Mouse (Mus musculus): ENCODE results near the gene Vmn1r34. TPM values are rescaled to one million over a fixed set of nuclear protein-coding genes. Genes with fewer than 3 reads are reported as not detected.
"Not testable (repeated sequence)": the region's sequence is repeated elsewhere in the genome, so short reads cannot be mapped to it uniquely, and the experiment has no call there.

The Vmn1r34 gene
- not detected in 2 replicates for polyA plus RNA-seq (2016; fragmentation: Nextera tagmentation; extraction: Ambion mirVana)

DNA sequence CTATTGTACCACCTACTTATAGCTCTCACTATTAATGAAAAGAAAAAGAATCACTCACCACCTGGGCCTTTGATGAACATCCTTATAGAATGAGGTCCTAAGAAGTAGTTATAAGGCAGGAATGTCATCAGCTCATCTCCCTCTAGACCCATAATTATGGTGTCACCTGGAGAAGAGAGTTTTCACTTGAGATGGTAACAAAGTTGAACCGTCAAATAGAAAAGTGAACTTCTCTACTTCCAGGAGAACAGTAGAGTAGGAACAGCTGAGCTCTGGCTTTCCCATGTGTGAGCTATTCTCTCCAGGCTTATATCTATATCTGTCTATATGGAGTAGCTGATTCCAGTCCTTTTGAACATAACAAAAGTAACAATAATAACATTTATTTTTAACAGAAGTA is at the start of gene Vmn1r34:
TSS of gene Vmn1r34 (minus strand) at position 101 of the 400 bp plus-strand sequence.
- H3K27ac ChIP-seq, result no peak within 1 kb of the TSS
- H3K4me1 ChIP-seq, result no peaks in the 10 kb centered on the region
- H3K9me3 ChIP-seq (replicated peaks), result no peaks in the 10 kb centered on the region
- H3K36me3 ChIP-seq, result no peaks in the 10 kb centered on the region
- no peak within 1 kb of the TSS for H3K9ac ChIP-seq
- ATAC-seq, result no peak
- H3K4me2 ChIP-seq, result no peak within 1 kb of the TSS
- H3K4me3 ChIP-seq, result no peak within 1 kb of the TSS
- 83% methylated on average over 1 of the region's 1 CpGs for WGBS (ENCODE audit: insufficient replicate concordance)
- H3K27me3 ChIP-seq (replicated peaks), result no peaks in the 10 kb centered on the region

DNA sequence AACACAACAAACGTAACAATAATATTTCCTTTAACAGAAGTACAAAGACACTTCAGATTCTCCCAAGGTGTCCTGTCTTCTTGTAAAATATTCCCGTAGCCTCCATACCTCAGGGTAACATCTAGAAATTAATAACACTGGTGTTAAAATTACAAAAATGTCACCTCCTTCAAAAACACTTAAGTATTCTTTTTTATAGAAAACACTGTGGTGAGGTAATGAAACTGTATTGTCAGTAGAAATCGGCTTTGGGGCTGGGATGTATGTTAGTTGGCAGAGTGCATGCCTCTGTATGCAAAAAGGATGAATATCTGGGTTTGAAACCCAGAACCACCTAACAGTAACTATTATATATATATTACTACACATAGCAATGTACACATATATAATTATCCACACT is 42.1 kb upstream of the Vmn1r34 start, which contains the start of gene Vmn1r35:
TSS of gene Vmn1r35 (minus strand) at position 101 of the 400 bp plus-strand sequence.
- Histone ChIP-seq H3K4me2 (no peak within 1 kb of the TSS), H3K27me3 (replicated peaks) (no peaks in the 10 kb centered on the region), H3K9me3 (replicated peaks) (no peaks in the 10 kb centered on the region), H3K4me1 (no peaks in the 10 kb centered on the region), H3K27ac (no peak within 1 kb of the TSS), H3K4me3 (no peak within 1 kb of the TSS), H3K9ac (no peak within 1 kb of the TSS), H3K36me3 (no peaks in the 10 kb centered on the region)
- 63% methylated on average over 3 of the region's 3 CpGs for WGBS (ENCODE audit: insufficient replicate concordance)
- ATAC-seq, result no peak

- H3K27me3 ChIP-seq (replicated peaks); H3K27ac ChIP-seq; H3K36me3 ChIP-seq; H3K9me3 ChIP-seq (replicated peaks); H3K4me3 ChIP-seq; H3K9ac ChIP-seq; H3K4me2 ChIP-seq; ATAC-seq; H3K4me1 ChIP-seq: not testable (repeated sequence)
Measured at GRCm38 (mm10) chr6:66618182-66618581, 25.5 kb downstream of the Vmn1r34 start, which contains the start of gene Vmn1r33. Vmn1r33 (minus strand) TSS chr6:66618282.

GRCm38 (mm10) chr6:66595804-66596203 is 47.9 kb downstream of the Vmn1r34 start:
- H3K4me2 ChIP-seq, result no peak overlapping the region
- ATAC-seq, result no peak
- H3K4me3 ChIP-seq, result no peak overlapping the region
- H3K4me1 ChIP-seq, result no peaks in the 10 kb centered on the region
- no peak overlapping the region for H3K27ac ChIP-seq
- no peaks in the 10 kb centered on the region for H3K36me3 ChIP-seq
- H3K27me3 ChIP-seq (replicated peaks), result no peaks in the 10 kb centered on the region
- no peaks in the 10 kb centered on the region for H3K9me3 ChIP-seq (replicated peaks)
- no peak overlapping the region for H3K9ac ChIP-seq

Other genes starting within 250 kb of the Vmn1r34 start
- gene Mad2l1, start 108.5 kb downstream of the Vmn1r34 start, polyA plus RNA-seq (2016; fragmentation: Nextera tagmentation; extraction: Ambion mirVana), result 94.1 and 94.4 TPM in 2 replicates
- gene Vmn1r32, start 83.8 kb downstream of the Vmn1r34 start, polyA plus RNA-seq (2016; fragmentation: Nextera tagmentation; extraction: Ambion mirVana), result 0.07 and 0.08 TPM in 2 replicates
- not detected in 2 replicates for gene Vmn1r33, start 25.6 kb downstream of the Vmn1r34 start, polyA plus RNA-seq (2016; fragmentation: Nextera tagmentation; extraction: Ambion mirVana)
- not detected in 2 replicates for gene Vmn1r35, start 42.0 kb upstream of the Vmn1r34 start, polyA plus RNA-seq (2016; fragmentation: Nextera tagmentation; extraction: Ambion mirVana)
- gene Vmn1r36, start 75.3 kb upstream of the Vmn1r34 start, polyA plus RNA-seq (2016; fragmentation: Nextera tagmentation; extraction: Ambion mirVana), result not detected in 2 replicates
- gene Vmn1r37, start 85.5 kb upstream of the Vmn1r34 start, polyA plus RNA-seq (2016; fragmentation: Nextera tagmentation; extraction: Ambion mirVana), result not detected in 2 replicates
- not detected in 2 replicates for gene Vmn1r38, start 138.7 kb upstream of the Vmn1r34 start, polyA plus RNA-seq (2016; fragmentation: Nextera tagmentation; extraction: Ambion mirVana)
- gene Vmn1r39, start 166.7 kb upstream of the Vmn1r34 start, polyA plus RNA-seq (2016; fragmentation: Nextera tagmentation; extraction: Ambion mirVana), result not detected in 2 replicates